In genomic region chr9:57147205-57148143, GRCm38 (mm10) we compare ENCODE assay signal across 8 mouse cellular contexts. TPM values are rescaled to one million over a fixed set of nuclear protein-coding genes. Genes with fewer than 3 reads are reported as not detected.
DNase-seq lines count a peak whose midpoint lies in the region; ATAC-seq and TF ChIP-seq lines count a peak whose summit lies in the region.

No protein-coding gene starts in this region.

- peak overlapping the region; percentile 66 for H3K9ac ChIP-seq in intestine, postnatal 0 days (ENCODE audit: low read depth, low read length)
- peak overlapping the region; percentile 81 for H3K9ac ChIP-seq in midbrain, embryonic 16.5 days (ENCODE audit: low read depth, low read length)

- 0 out of 2 replicates have a peak, but pooled peaks cover 6% of the 10 kb centered on the region for H3K4me1 ChIP-seq in kidney, adult 2 months (ENCODE audit: control insufficient read depth, insufficient read depth, low read length)
- peaks cover 21% of the 10 kb centered on the region for H3K4me1 ChIP-seq in erythroblast, embryonic 14.5 days (ENCODE audit: control insufficient read depth)
- peaks cover 9% of the 10 kb centered on the region for H3K4me1 ChIP-seq in intestine, postnatal 0 days (replicated peaks; ENCODE audit: control insufficient read depth, insufficient read depth, low read length)
- peaks cover 16% of the 10 kb centered on the region for H3K4me1 ChIP-seq in midbrain, embryonic 16.5 days (ENCODE audit: control insufficient read depth, insufficient read depth, low read length)

- TF ChIP-seq CTCF in kidney, adult 2 months (conservative IDR thresholded peaks at IDR 0.05; ENCODE audit: insufficient read depth, insufficient read length, low read depth, low read length) = no peak
- TF ChIP-seq CTCF in Patski (IDR thresholded peaks at IDR 0.05) = no peak
- no peak for TF ChIP-seq CTCF in intestine, postnatal 0 days (IDR thresholded peaks at IDR 0.05; ENCODE audit: low read depth)

- 7% methylated on average over 19 of the region's 19 CpGs for WGBS in kidney, adult 2 months
- 6% methylated on average over 19 of the region's 19 CpGs for WGBS in intestine, postnatal 0 days
- WGBS in midbrain, embryonic 16.5 days = 7% methylated on average over 19 of the region's 19 CpGs

- in situ Hi-C loops in Patski (cut with MboI; ENCODE audit: low pct_unique_long_range_greater_than_20kb) = no loop called here

- CTCF ChIA-PET in Patski (lab: Charles Lee) = interaction anchor here (0.6 to 1.5 kb wide), 2 partner anchors 16 to 24 kb away, joined by 3 to 8 read pairs; no protein-coding TSS in a partner anchor

- H3K27me3 ChIP-seq in kidney, adult 2 months (replicated peaks; ENCODE audit: control insufficient read depth, insufficient read depth, low read length) = no peaks in the 10 kb centered on the region
- H3K27me3 ChIP-seq in Patski = no peaks in the 10 kb centered on the region
- H3K27me3 ChIP-seq in erythroblast, embryonic 14.5 days (ENCODE audit: control insufficient read depth) = no peaks in the 10 kb centered on the region
- no peaks in the 10 kb centered on the region for H3K27me3 ChIP-seq in intestine, postnatal 0 days (replicated peaks; ENCODE audit: control insufficient read depth, insufficient read depth, low read length)
- H3K27me3 ChIP-seq in midbrain, embryonic 16.5 days (ENCODE audit: control insufficient read depth, insufficient read depth, low read depth, low read length) = no peaks in the 10 kb centered on the region

- peak; percentile 19 for DNase-seq in kidney, adult 2 months
- DNase-seq in kidney, postnatal 10 days = no peak
- DNase-seq in Patski (ENCODE audit: low read depth, low spot score) = no peak
- DNase-seq in urinary bladder, postnatal 10 days (ENCODE audit: low spot score) = no peak
- DNase-seq in thymus, postnatal 0 days (ENCODE audit: low spot score) = no peak

- ATAC-seq in Patski = peak; percentile 23
- ATAC-seq in intestine, postnatal 0 days = no peak
- ATAC-seq in midbrain, embryonic 16.5 days = peak; percentile 52

- no peaks in the 10 kb centered on the region for H3K9me3 ChIP-seq in erythroblast, embryonic 14.5 days (ENCODE audit: control insufficient read depth, low read length)
- H3K9me3 ChIP-seq in intestine, postnatal 0 days (ENCODE audit: control insufficient read depth) = no peaks in the 10 kb centered on the region
- H3K9me3 ChIP-seq in midbrain, embryonic 16.5 days (replicated peaks; ENCODE audit: control insufficient read depth, low read length, poor library complexity, severe bottlenecking) = no peaks in the 10 kb centered on the region

- no peak for TF ChIP-seq POLR2A in kidney, adult 2 months (IDR thresholded peaks at IDR 0.05; ENCODE audit: low read depth, low read length)

- H3K4me3 ChIP-seq in kidney, adult 2 months (ENCODE audit: insufficient read depth, low read depth, low read length) = peak overlapping the region; percentile 73
- H3K4me3 ChIP-seq in erythroblast, embryonic 14.5 days (replicated peaks) = peak overlapping the region; percentile 65
- peak overlapping the region; percentile 58 for H3K4me3 ChIP-seq in intestine, postnatal 0 days (ENCODE audit: low read depth, low read length)
- H3K4me3 ChIP-seq in midbrain, embryonic 16.5 days (ENCODE audit: low read depth, low read length) = peak overlapping the region; percentile 56

- H3K4me2 ChIP-seq in intestine, postnatal 0 days (replicated peaks; ENCODE audit: low read depth) = peak overlapping the region; percentile 85
- peak overlapping the region; percentile 94 for H3K4me2 ChIP-seq in midbrain, embryonic 16.5 days (ENCODE audit: low read length)

- POLR2A ChIA-PET in Patski (lab: Charles Lee) = interaction anchor here (1.0 to 1.9 kb wide), 3 partner anchors 9 to 16 kb away, joined by 3 to 8 read pairs (median 4); no protein-coding TSS in a partner anchor

- H3K27ac ChIP-seq in kidney, adult 2 months (ENCODE audit: insufficient read depth, low read depth, low read length) = peak overlapping the region; percentile 77
- peak overlapping the region; percentile 86 for H3K27ac ChIP-seq in intestine, postnatal 0 days (ENCODE audit: low read depth, low read length)
- H3K27ac ChIP-seq in midbrain, embryonic 16.5 days (ENCODE audit: low read length) = peak overlapping the region; percentile 90

- no peaks in the 10 kb centered on the region for H3K36me3 ChIP-seq in kidney, adult 2 months (ENCODE audit: control insufficient read depth, insufficient read depth, low read length)
- peaks cover 12% of the 10 kb centered on the region for H3K36me3 ChIP-seq in erythroblast, embryonic 14.5 days (ENCODE audit: control insufficient read depth)
- H3K36me3 ChIP-seq in intestine, postnatal 0 days (ENCODE audit: control insufficient read depth, insufficient read depth) = peaks cover 4% of the 10 kb centered on the region; the same call in 1 of the 2 replicates
- peaks cover 2% of the 10 kb centered on the region; the same call in 1 of the 2 replicates for H3K36me3 ChIP-seq in midbrain, embryonic 16.5 days (ENCODE audit: control insufficient read depth, insufficient read depth, low read length)

RNA-seq across cellular contexts. Expression of gene Neil1, which starts 0.6 kb away (rescaled TPM):
- 11.3 and 13.3 TPM in 2 replicates for polyA plus RNA-seq in kidney, adult 2 months (2012; rRNA removed)
- 13.0 TPM for polyA plus RNA-seq in Patski (2021)
- 0.10 and 0.19 TPM in 2 replicates for polyA plus RNA-seq in erythroblast, embryonic 14.5 days (2012)
- 4.2 and 5.2 TPM in 2 replicates for polyA plus RNA-seq in intestine, postnatal 0 days (2015; fragmentation: Nextera tagmentation; extraction: Ambion mirVana)
- polyA plus RNA-seq in midbrain, embryonic 16.5 days (2015; fragmentation: Nextera tagmentation; extraction: Ambion mirVana) = 8.2 and 8.6 TPM in 2 replicates
- polyA plus RNA-seq in thymus, postnatal 0 days (2015; fragmentation: Nextera tagmentation; extraction: Ambion mirVana) = 28.6 and 34.7 TPM in 2 replicates

RNA-seq across cellular contexts. Expression of gene Commd4, which starts 10.7 kb away (rescaled TPM):
- 133 and 159 TPM in 2 replicates for polyA plus RNA-seq in kidney, adult 2 months (2012; rRNA removed)
- polyA plus RNA-seq in Patski (2021) = 110 TPM
- 3.9 and 4.1 TPM in 2 replicates for polyA plus RNA-seq in erythroblast, embryonic 14.5 days (2012)
- 164 and 169 TPM in 2 replicates for polyA plus RNA-seq in intestine, postnatal 0 days (2015; fragmentation: Nextera tagmentation; extraction: Ambion mirVana)
- polyA plus RNA-seq in midbrain, embryonic 16.5 days (2015; fragmentation: Nextera tagmentation; extraction: Ambion mirVana) = 191 and 202 TPM in 2 replicates
- 181 and 201 TPM in 2 replicates for polyA plus RNA-seq in thymus, postnatal 0 days (2015; fragmentation: Nextera tagmentation; extraction: Ambion mirVana)

RNA-seq across cellular contexts. Expression of gene Man2c1, which starts 17.0 kb away (rescaled TPM):
- polyA plus RNA-seq in kidney, adult 2 months (2012; rRNA removed) = 177 and 215 TPM in 2 replicates
- polyA plus RNA-seq in Patski (2021) = 101 TPM
- 4.7 and 5.2 TPM in 2 replicates for polyA plus RNA-seq in erythroblast, embryonic 14.5 days (2012)
- 24.3 and 24.6 TPM in 2 replicates for polyA plus RNA-seq in intestine, postnatal 0 days (2015; fragmentation: Nextera tagmentation; extraction: Ambion mirVana)
- polyA plus RNA-seq in midbrain, embryonic 16.5 days (2015; fragmentation: Nextera tagmentation; extraction: Ambion mirVana) = 94.0 TPM in 2 replicates
- polyA plus RNA-seq in thymus, postnatal 0 days (2015; fragmentation: Nextera tagmentation; extraction: Ambion mirVana) = 36.6 and 37.6 TPM in 2 replicates

Comparison
In these comparisons a context has a peak if more than half of its experiments do, and no peak if none do; other contexts are left out.
1. RNA of gene Commd4, which starts 10.7 kb away (polyA plus RNA-seq): 191 to 202 TPM in midbrain, embryonic 16.5 days, 181 to 201 TPM in thymus, postnatal 0 days, 164 to 169 TPM in intestine, postnatal 0 days, 133 to 159 TPM in kidney, adult 2 months and 110 TPM in Patski (single experiment); 3.9 to 4.1 TPM in erythroblast, embryonic 14.5 days; every median in the first group is over 10 times any median in the second.
2. Peak in every context shown above with its lines, with median percentiles within 50 percentile points of each other: H3K27ac ChIP-seq and H3K4me3 ChIP-seq.